Mouse (Mus musculus) CD4-positive naive resting alpha-beta T cell, adult 57 days (primary cell): Measurements from ENCODE around the gene Ddx49. TPM values are rescaled to one million over a fixed set of nuclear protein-coding genes. Genes with fewer than 3 reads are reported as not detected.

Source experiments
- total RNA-seq: library from RNA; stranded (reverse); gene quantifications from one replicate; pipeline ENCODE4 v1.2.4, GENCODE M21; 2023

Ddx49 gene
- total RNA-seq: 85.5 TPM

DNA sequence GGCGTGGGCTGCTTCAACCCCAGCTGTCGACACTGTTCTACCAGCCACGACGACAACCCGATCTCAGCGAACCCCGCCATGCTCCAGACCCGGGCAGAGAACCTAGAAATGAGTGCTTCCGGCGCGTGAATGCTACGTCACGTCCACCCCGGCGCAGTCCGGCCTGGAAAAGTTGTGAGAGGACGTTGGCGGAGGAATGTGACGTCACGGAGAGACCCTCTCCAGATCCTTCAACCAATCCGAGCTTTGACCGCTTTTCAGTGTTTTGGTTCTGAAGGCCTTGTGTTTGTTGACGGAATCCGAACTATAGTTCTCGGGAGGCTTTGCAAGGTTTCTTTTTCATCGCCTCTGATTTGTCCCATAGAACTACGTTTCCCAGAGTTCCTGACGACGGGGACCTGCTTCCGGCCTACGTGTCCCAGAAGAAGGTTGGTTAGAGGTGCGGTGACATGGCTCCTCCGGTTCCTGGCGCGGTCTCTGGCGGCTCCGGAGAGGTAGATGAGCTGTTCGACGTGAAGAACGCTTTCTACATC is at the start of gene Ddx49, which contains the start of gene Cope:
TSS of gene Ddx49 (minus strand) at position 132 of the 533 bp plus-strand sequence.
TSS of gene Cope (plus strand) at position 161 of the 533 bp plus-strand sequence.

DNA sequence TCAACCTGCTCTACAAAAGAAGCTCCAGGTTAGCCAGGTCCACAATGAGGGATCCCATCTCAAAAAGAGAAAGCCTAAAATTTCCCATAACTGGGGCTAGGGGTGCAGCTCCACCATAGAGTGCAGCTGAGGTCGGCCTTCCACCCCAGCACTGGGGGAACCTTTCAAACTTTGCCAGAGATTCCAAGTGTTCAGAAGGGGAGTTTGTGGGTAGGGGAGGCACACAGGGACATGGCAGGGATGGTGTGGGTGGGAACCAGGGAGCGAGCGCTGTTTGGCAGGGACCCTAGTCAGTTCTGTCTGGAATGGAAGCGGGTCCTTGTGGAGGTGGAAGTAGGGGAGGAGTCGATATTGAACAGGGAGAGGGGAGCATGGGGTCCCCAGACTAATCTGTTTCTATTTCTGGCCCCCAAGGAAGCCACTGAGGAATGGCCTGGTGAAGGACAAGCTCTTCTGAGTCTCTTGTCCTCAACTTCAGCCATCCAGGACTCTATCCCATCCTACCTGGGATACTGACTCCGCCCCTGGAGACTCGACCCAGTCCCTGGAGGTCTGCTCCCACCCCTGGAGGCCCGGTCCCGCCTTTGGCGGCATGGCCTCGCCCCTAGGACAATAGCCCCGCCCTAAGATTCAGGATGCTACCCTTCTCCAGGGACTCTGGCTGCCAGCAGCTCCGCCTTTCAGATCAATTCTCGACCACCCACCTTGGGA is 27.0 kb upstream of the Ddx49 start, which contains the start of gene Gdf1:
TSS of gene Gdf1 (plus strand) at position 694 of the 711 bp plus-strand sequence.

DNA sequence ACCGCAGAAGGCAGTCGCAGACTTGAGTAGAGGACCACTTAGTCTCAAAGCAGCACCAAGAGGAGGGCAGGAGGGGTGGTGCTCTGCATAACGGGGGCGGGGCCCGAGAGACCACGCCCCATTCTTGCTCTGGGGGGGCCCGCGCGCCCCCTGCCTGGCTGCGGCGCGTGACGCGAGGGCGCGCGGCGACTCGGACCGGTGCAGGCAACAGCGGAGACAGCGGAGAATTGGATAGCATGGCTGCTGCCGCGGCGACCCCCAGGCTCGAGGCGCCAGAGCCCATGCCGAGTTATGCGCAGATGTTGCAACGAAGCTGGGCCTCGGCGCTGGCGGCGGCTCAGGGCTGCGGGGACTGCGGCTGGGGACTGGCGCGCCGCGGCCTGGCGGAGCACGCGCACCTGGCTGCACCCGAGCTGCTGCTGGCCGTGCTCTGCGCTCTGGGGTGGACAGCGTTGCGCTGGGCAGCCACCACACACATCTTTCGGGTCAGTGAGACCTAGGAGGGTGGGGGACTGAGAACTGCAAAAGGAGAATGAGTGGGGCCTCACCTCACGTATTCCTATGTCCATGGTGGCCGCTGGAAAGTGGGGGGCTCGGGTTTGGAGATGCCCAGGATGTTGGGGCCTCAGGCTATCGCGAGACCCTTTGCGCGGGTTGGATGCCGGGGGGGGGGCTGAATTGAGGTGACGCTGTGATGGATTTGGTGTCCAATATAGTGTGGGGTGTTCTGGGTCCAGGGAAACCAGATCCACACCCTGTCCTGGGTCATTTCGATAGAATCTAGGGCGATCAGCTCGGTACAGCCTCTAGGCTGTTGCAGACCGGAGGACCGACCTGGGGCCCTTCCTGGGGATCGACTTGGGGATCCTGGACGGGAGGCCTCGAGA is 13.6 kb upstream of the Ddx49 start, which contains the start of gene Cers1:
TSS of gene Cers1 (plus strand) at position 152 of the 887 bp plus-strand sequence.

DNA sequence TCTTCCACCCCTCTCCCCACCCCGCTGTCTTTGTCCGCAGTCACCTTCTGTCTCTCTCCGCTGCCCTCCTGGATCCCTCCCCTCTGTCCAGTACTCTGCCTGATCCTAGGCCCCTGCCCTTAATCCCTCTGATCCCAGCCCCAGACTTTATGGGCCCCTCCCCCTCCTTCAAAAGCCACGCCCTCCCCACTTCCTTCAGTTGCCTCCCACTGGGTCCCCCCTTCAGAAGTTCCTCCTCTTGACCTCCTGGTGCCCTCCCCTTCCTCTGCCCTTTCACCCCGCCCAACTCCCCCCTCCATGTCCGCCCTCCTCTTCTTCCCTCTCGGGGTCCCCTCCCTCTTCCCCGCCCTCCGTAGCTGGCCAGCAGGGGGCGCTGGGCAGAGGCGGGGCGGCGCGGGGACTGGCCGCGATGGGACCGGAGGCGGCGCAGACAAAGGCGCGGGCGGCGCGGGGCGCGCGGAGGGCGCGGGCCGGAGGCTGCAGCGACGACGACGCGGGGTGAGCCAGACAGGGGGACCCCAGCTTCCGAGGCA is 19.6 kb downstream of the Ddx49 start, which contains the start of gene Homer3:
TSS of gene Homer3 (plus strand) at position 225 of the 533 bp plus-strand sequence.

Other genes with a start within 250 kb of the Ddx49 start
- gene Tm6sf2, start 229.6 kb downstream of the Ddx49 start, total RNA-seq: not detected
- gene Hapln4, start 219.0 kb downstream of the Ddx49 start, total RNA-seq: not detected
- gene Ncan, start 181.6 kb downstream of the Ddx49 start, total RNA-seq: not detected
- gene Nr2c2ap, start 171.2 kb downstream of the Ddx49 start, total RNA-seq: 33.8 TPM
- 30.7 TPM for gene Rfxank, start 163.3 kb downstream of the Ddx49 start, total RNA-seq
- gene Borcs8, start 163.0 kb downstream of the Ddx49 start, total RNA-seq: 52.4 TPM
- gene Mef2b, start 162.8 kb downstream of the Ddx49 start, total RNA-seq: 5.2 TPM
- gene Tmem161a, start 130.1 kb downstream of the Ddx49 start, total RNA-seq: 55.5 TPM
- 11.7 TPM for gene Slc25a42, start 90.2 kb downstream of the Ddx49 start, total RNA-seq
- gene Sugp2, start 68.3 kb downstream of the Ddx49 start, total RNA-seq: 65.2 TPM
- 12.2 TPM for gene Armc6, start 68.0 kb downstream of the Ddx49 start, total RNA-seq
- 6.7 TPM for gene Homer3, start 19.7 kb downstream of the Ddx49 start, total RNA-seq
- gene Cope, start within 50 bp of the Ddx49 start, total RNA-seq: 98.9 TPM
- gene Cers1, start 13.3 kb upstream of the Ddx49 start, total RNA-seq: not detected
- not detected for gene Gdf1, start 27.3 kb upstream of the Ddx49 start, total RNA-seq
- gene Upf1, start 50.8 kb upstream of the Ddx49 start, total RNA-seq: 89.0 TPM
- 0.83 TPM for gene Comp, start 71.1 kb upstream of the Ddx49 start, total RNA-seq
- 28.3 TPM for gene Crtc1, start 137.1 kb upstream of the Ddx49 start, total RNA-seq
- 8.8 TPM for gene Klhl26, start 174.5 kb upstream of the Ddx49 start, total RNA-seq
- gene Tmem59l, start 184.9 kb upstream of the Ddx49 start, total RNA-seq: not detected
- gene Crlf1, start 190.7 kb upstream of the Ddx49 start, total RNA-seq: not detected
- 58.5 TPM for gene Rex1bd, start 204.3 kb upstream of the Ddx49 start, total RNA-seq
- 3,579 TPM for gene Uba52, start 208.3 kb upstream of the Ddx49 start, total RNA-seq
- gene Fkbp8, start 225.2 kb upstream of the Ddx49 start, total RNA-seq: 280 TPM
- gene Kxd1, start 225.5 kb upstream of the Ddx49 start, total RNA-seq: 55.7 TPM
- gene Ell, start 237.0 kb upstream of the Ddx49 start, total RNA-seq: 33.6 TPM